Mouse (Mus musculus): ENCODE measurements around the gene Entpd1. TPM values are rescaled to one million over a fixed set of nuclear protein-coding genes. Genes with fewer than 3 reads are reported as not detected.

Entpd1 gene
- polyA plus RNA-seq, 2 experiments: 7.4 to 9.8 TPM

DNA sequence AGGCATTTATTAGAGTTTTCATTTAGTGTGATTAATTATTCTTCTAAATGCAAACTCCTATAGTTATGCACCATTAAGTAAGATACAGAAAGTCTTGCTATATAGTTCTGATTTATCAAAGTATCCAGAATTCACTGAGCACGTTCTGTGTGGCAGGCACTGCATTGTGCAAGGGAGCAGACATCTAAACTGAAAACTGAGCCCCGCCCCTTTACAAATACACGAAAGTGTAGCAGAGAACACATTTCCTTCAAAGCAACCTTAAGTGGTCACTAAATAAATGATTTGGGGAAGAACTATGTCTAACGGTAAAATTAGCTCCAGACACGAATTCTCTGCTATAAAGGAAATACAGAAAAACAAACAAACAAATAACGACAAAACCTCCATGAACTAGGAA, 46.1 kb downstream of the Entpd1 start:
- DNase-seq (ENCODE audit: low spot score): no peak
- Histone ChIP-seq H3K4me2 (replicated peaks; ENCODE audit: low read depth, low read length, severe bottlenecking) (no peak overlapping the region), H3K9me3 (ENCODE audit: control insufficient read depth, low read length) (no peaks in the 10 kb centered on the region), H3K9ac (ENCODE audit: low read depth, low read length, severe bottlenecking) (no peak overlapping the region), H3K4me1 (ENCODE audit: control insufficient read depth, insufficient read depth, low read length) (peaks cover 11% of the 10 kb centered on the region), H3K36me3 (ENCODE audit: control insufficient read depth, insufficient read depth, low read length) (no peaks in the 10 kb centered on the region), H3K4me3 (replicated peaks; ENCODE audit: low read length) (no peak overlapping the region), H3K27ac (replicated peaks; ENCODE audit: low read depth, low read length) (no peak overlapping the region), H3K27me3 (ENCODE audit: control insufficient read depth, insufficient read depth, low read length) (0 out of 2 replicates have a peak, but pooled peaks cover 6% of the 10 kb centered on the region)
- TF ChIP-seq POLR2A (IDR thresholded peaks at IDR 0.05; ENCODE audit: borderline replicate concordance, extremely low read depth, insufficient read depth, insufficient read length): no peak
- ATAC-seq (ENCODE audit: low FRiP score, low read depth): no peak
- 62% methylated on average over 6 of the region's 6 CpGs for WGBS

DNA sequence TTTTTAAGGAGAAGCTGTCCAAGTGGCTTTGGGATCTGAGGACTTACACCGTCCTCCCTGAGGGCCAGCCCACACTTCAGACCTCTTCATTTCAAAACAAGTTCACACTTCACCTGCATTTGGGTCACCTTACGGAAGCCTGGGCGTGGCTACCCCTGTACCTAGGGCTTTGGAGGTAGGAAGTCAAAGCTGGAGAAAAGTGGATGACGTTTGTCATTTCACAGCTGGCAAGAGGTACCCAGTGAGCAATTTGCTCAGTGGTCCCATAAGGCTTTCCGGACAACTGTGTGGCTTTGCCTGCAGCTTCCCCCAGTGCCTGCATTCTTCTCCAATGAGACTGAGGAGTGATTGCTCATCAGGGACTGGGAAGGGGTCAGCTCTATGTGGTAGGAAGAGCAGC, 46.8 kb downstream of the Entpd1 start:
- 36% methylated on average over 5 of the region's 5 CpGs for WGBS
- H3K4me2 ChIP-seq (replicated peaks; ENCODE audit: low read depth, low read length, severe bottlenecking): no peak overlapping the region
- ATAC-seq (ENCODE audit: low FRiP score, low read depth): no peak
- 0 out of 2 replicates have a peak, but pooled peaks cover 6% of the 10 kb centered on the region for H3K27me3 ChIP-seq (ENCODE audit: control insufficient read depth, insufficient read depth, low read length)
- H3K9ac ChIP-seq (ENCODE audit: low read depth, low read length, severe bottlenecking): no peak overlapping the region
- no peak for TF ChIP-seq POLR2A (IDR thresholded peaks at IDR 0.05; ENCODE audit: borderline replicate concordance, extremely low read depth, insufficient read depth, insufficient read length)
- DNase-seq (ENCODE audit: low spot score): no peak
- H3K27ac ChIP-seq (replicated peaks; ENCODE audit: low read depth, low read length): no peak overlapping the region
- H3K9me3 ChIP-seq (ENCODE audit: control insufficient read depth, low read length): no peaks in the 10 kb centered on the region
- H3K36me3 ChIP-seq (ENCODE audit: control insufficient read depth, insufficient read depth, low read length): no peaks in the 10 kb centered on the region
- H3K4me1 ChIP-seq (ENCODE audit: control insufficient read depth, insufficient read depth, low read length): peaks cover 11% of the 10 kb centered on the region
- no peak overlapping the region for H3K4me3 ChIP-seq (replicated peaks; ENCODE audit: low read length)

DNA sequence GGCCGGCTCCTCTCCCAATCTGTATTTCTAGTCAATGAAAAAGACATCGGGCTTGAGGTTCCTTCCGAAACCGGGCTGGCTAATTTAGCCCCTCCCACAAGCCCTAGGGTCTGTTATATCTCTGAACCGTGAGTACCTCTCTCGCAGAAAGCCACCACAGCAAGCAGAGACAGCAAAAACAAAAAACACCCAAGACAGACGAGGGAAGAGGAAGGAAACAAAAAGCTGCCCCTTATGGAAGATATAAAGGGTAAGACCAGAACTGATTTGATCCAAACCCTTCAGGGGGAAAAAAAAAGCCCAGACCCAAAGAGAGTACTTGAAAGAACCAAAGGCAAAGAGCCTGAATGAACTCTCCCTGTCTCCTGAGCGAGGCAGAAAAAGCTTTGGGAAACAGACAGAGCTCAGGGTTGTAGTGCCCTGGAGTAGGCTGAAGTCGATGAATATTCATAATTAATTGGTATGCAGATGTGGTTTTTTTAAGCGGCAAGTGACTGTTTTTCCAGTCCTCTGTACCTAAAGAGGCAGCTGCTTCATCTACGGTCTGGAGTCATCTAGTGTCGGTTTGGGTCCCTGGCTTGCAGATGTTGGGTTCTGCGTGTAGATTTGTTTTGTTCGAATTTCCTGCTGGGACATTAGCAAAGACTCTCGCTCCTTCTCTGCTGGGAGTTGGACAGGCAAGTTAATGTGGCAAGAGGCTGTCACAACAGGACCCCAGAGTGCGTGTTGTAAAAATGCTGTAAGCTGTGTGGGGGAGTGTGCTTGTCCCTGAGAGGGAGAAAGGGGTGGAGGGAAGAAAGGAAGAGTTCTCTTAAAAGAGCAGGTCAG, 47.7 kb downstream of the Entpd1 start:
- Histone ChIP-seq H3K9ac (ENCODE audit: low read depth, low read length, severe bottlenecking) (peak overlapping the region; percentile 46), H3K9me3 (ENCODE audit: control insufficient read depth, low read length) (no peaks in the 10 kb centered on the region), H3K36me3 (ENCODE audit: control insufficient read depth, insufficient read depth, low read length) (no peaks in the 10 kb centered on the region), H3K27me3 (ENCODE audit: control insufficient read depth, insufficient read depth, low read length) (0 out of 2 replicates have a peak, but pooled peaks cover 6% of the 10 kb centered on the region), H3K4me2 (replicated peaks; ENCODE audit: low read depth, low read length, severe bottlenecking) (peak overlapping the region; percentile 45), H3K4me1 (ENCODE audit: control insufficient read depth, insufficient read depth, low read length) (peaks cover 11% of the 10 kb centered on the region), H3K4me3 (replicated peaks; ENCODE audit: low read length) (peak overlapping the region; percentile 23), H3K27ac (replicated peaks; ENCODE audit: low read depth, low read length) (no peak overlapping the region)
- no peak for ATAC-seq (ENCODE audit: low FRiP score, low read depth)
- DNase-seq (ENCODE audit: low spot score): no peak
- TF ChIP-seq POLR2A (IDR thresholded peaks at IDR 0.05; ENCODE audit: borderline replicate concordance, extremely low read depth, insufficient read depth, insufficient read length): no peak
- 1% methylated on average over 16 of the region's 16 CpGs for WGBS

DNA sequence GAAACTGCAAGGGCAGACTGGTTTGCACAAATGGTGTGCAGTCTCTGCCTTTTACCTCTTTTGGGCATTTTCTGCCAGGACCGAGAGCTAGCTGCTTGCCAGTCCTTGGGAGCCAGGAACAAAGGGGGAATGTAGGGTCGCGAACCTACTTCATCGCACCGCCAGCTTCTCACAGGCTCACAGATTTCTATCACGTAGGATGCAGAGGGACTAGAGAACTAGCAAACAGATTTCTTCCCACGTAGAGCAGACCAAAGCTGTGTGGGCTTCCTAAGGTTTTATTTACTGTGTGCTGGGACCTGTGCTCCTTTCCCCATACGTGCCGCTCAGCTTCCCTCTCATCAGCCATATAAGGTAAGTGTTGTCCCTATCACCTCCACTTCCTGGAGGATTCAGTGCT, 48.3 kb downstream of the Entpd1 start:
- H3K27ac ChIP-seq (replicated peaks; ENCODE audit: low read depth, low read length): no peak overlapping the region; the same call in 1 of the 2 replicates

DNA sequence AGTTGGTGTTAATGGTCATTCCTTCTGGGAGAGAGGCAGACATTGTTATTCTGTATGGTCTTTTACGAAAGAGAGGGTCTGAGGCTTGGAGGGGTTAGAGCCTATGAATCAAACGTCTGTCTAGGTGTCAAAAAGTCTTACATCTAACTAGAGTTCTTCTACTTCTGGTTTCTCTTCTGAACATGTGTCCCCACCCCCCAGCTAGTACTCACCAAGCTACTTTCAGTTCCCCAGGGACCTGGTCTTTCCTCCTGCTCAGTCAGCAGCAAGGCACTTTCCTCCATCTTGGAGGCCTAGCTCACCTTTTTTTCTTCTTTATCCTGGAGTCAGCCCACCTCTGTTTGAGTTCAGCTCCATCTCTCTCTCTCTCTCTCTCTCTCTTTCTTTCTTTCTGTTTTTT, 48.9 kb downstream of the Entpd1 start:
- no peak for DNase-seq (ENCODE audit: low spot score)
- Histone ChIP-seq H3K27me3 (ENCODE audit: control insufficient read depth, insufficient read depth, low read length) (0 out of 2 replicates have a peak, but pooled peaks cover 6% of the 10 kb centered on the region), H3K4me3 (replicated peaks; ENCODE audit: low read length) (peak overlapping the region; percentile 23; the same call in 1 of the 2 replicates), H3K9me3 (ENCODE audit: control insufficient read depth, low read length) (no peaks in the 10 kb centered on the region), H3K4me2 (replicated peaks; ENCODE audit: low read depth, low read length, severe bottlenecking) (peak overlapping the region; percentile 45; the same call in 1 of the 2 replicates), H3K9ac (ENCODE audit: low read depth, low read length, severe bottlenecking) (no peak overlapping the region), H3K27ac (replicated peaks; ENCODE audit: low read depth, low read length) (no peak overlapping the region), H3K4me1 (ENCODE audit: control insufficient read depth, insufficient read depth, low read length) (peaks cover 11% of the 10 kb centered on the region), H3K36me3 (ENCODE audit: control insufficient read depth, insufficient read depth, low read length) (no peaks in the 10 kb centered on the region)
- no peak for TF ChIP-seq POLR2A (IDR thresholded peaks at IDR 0.05; ENCODE audit: borderline replicate concordance, extremely low read depth, insufficient read depth, insufficient read length)
- WGBS: 84% methylated on average over 2 of the region's 2 CpGs
- no peak for ATAC-seq (ENCODE audit: low FRiP score, low read depth)

More for the DNA sequence above, 48.3 kb downstream of the Entpd1 start:
- Histone ChIP-seq H3K4me2 (replicated peaks; ENCODE audit: low read depth, low read length, severe bottlenecking) (peak overlapping the region; percentile 45), H3K9ac (ENCODE audit: low read depth, low read length, severe bottlenecking) (peak overlapping the region; percentile 46), H3K36me3 (ENCODE audit: control insufficient read depth, insufficient read depth, low read length) (no peaks in the 10 kb centered on the region), H3K27me3 (ENCODE audit: control insufficient read depth, insufficient read depth, low read length) (0 out of 2 replicates have a peak, but pooled peaks cover 6% of the 10 kb centered on the region), H3K4me3 (replicated peaks; ENCODE audit: low read length) (peak overlapping the region; percentile 23), H3K9me3 (ENCODE audit: control insufficient read depth, low read length) (no peaks in the 10 kb centered on the region), H3K4me1 (ENCODE audit: control insufficient read depth, insufficient read depth, low read length) (peaks cover 11% of the 10 kb centered on the region)
- WGBS: 17% methylated on average over 9 of the region's 9 CpGs
- no peak for DNase-seq (ENCODE audit: low spot score)
- no peak for ATAC-seq (ENCODE audit: low FRiP score, low read depth)
- no peak for TF ChIP-seq POLR2A (IDR thresholded peaks at IDR 0.05; ENCODE audit: borderline replicate concordance, extremely low read depth, insufficient read depth, insufficient read length)

Data from limb, embryonic 14.5 days (tissue).